Mouse (Mus musculus) CH12.LX (cell line): ENCODE measurements at regions not wholly inside any gene's neighbourhood (a gene's known extent, or its start where the extent isn't known, plus 50 kb on each side); places are given as distances from the start of the nearest gene placed in this dataset.
A peak's percentile ranks its signal among the peaks of the same experiment; 100 is the strongest.

ENCODE experiments used
- DNase-seq: peaks from one replicate; pipeline ENCODE4 v3.0.0-alpha.2; 2013; ENCODE audit errors: extremely low read depth
- H3K27ac ChIP-seq: 2 replicates; pipeline ENCODE4 v1.5.1; 2012; ENCODE audit warnings: low read depth, mild to moderate bottlenecking, control low read depth, moderate library complexity; ENCODE audit not compliant: insufficient read depth
- H3K27me3 ChIP-seq: replicated peaks from 2 replicates; pipeline ENCODE3; 2012; ENCODE audit warnings: inconsistent platforms
- H3K36me3 ChIP-seq, 2 experiments: replicated peaks in 1 of 2; 2 replicates each; pipeline versions ENCODE3 to v1.6.1; 2012; ENCODE audit warnings: inconsistent platforms in 1 of 2, low read length in 1 of 2, mild to moderate bottlenecking in 1 of 2, mixed read lengths in 1 of 2, moderate library complexity in 1 of 2; ENCODE audit not compliant: control insufficient read depth in 1 of 2, insufficient read depth in 1 of 2
- H3K4me1 ChIP-seq, 2 experiments: 2 replicates each; pipeline ENCODE4 v1.6.1; 2012; ENCODE audit warnings: inconsistent platforms in 1 of 2, moderate library complexity in 1 of 2; ENCODE audit not compliant: insufficient read depth in 2 of 2, control insufficient read depth in 1 of 2
- H3K4me2 ChIP-seq: 2 replicates; pipeline ENCODE4 v1.6.1; 2012; ENCODE audit warnings: low read depth, mild to moderate bottlenecking, control low read depth; ENCODE audit not compliant: poor library complexity, insufficient read depth, severe bottlenecking
- H3K4me3 ChIP-seq, 3 experiments: fragments of 150-350 bp in 1 of 3; sonication (generic) in 1 of 3; replicated peaks in 1 of 3; 2 replicates each; pipeline versions ENCODE3 to v1.5.1; 2011 to 2012; ENCODE audit warnings: low read depth in 2 of 3, low read length in 2 of 3, mild to moderate bottlenecking in 2 of 3, moderate library complexity in 2 of 3, control low read depth in 1 of 3, improper control_type of control experiment in 1 of 3, inconsistent platforms in 1 of 3, mixed read lengths in 1 of 3; ENCODE audit not compliant: poor library complexity in 1 of 3
- H3K79me2 ChIP-seq: replicated peaks from 2 replicates; pipeline ENCODE4 v1.6.1; 2012; ENCODE audit warnings: mild to moderate bottlenecking, moderate library complexity; ENCODE audit not compliant: control insufficient read depth, poor library complexity, insufficient read depth, severe bottlenecking; ENCODE audit errors: extremely low read depth
- H3K9ac ChIP-seq: 2 replicates; pipeline ENCODE4 v1.6.1; 2012; ENCODE audit warnings: low read depth, mild to moderate bottlenecking, control low read depth, moderate library complexity; ENCODE audit not compliant: insufficient read depth
- H3K9me3 ChIP-seq: replicated peaks from 2 replicates; pipeline ENCODE3; 2012; ENCODE audit warnings: low read length, inconsistent platforms, mixed read lengths
- BHLHE40 ChIP-seq: IDR thresholded peaks from 2 replicates; pipeline ENCODE4 v1.6.1; 2011; ENCODE audit warnings: mild to moderate bottlenecking, low read depth, low read length, improper control_type of control experiment
- CHD1 ChIP-seq: IDR thresholded peaks from 2 replicates; pipeline ENCODE4 v1.6.1; 2012; ENCODE audit warnings: low read depth, low read length, improper control_type of control experiment, inconsistent platforms
- CHD2 ChIP-seq: IDR thresholded peaks from 2 replicates; pipeline ENCODE4 v1.6.1; 2011; ENCODE audit warnings: low read length, improper control_type of control experiment
- ELF1 ChIP-seq: IDR thresholded peaks from 2 replicates; pipeline ENCODE4 v1.6.1; 2014; ENCODE audit warnings: low read depth, mild to moderate bottlenecking, inconsistent platforms, low read length, improper control_type of control experiment
- EP300 ChIP-seq: IDR thresholded peaks from 2 replicates; pipeline ENCODE4 v1.6.1; 2011; ENCODE audit warnings: low read length, improper control_type of control experiment
- ETS1 ChIP-seq: conservative IDR thresholded peaks from 2 replicates; pipeline ENCODE4 v1.6.1; 2012; ENCODE audit warnings: low read depth, mild to moderate bottlenecking, inconsistent platforms, low read length, improper control_type of control experiment, moderate library complexity
- GABPA ChIP-seq: IDR thresholded peaks from 2 replicates; pipeline ENCODE4 v1.6.1; 2012; ENCODE audit warnings: low read depth, low read length, improper control_type of control experiment, inconsistent platforms; ENCODE audit not compliant: insufficient replicate concordance
- HCFC1 ChIP-seq: IDR thresholded peaks from 2 replicates; pipeline ENCODE4 v1.6.1; 2012; ENCODE audit warnings: low read depth, mild to moderate bottlenecking, inconsistent platforms, low read length, improper control_type of control experiment
- IRF4 ChIP-seq: IDR thresholded peaks from 2 replicates; pipeline ENCODE4 v1.6.1; 2014; ENCODE audit warnings: low read depth, mild to moderate bottlenecking, inconsistent platforms, low read length, improper control_type of control experiment
- JUN ChIP-seq: IDR thresholded peaks from 2 replicates; pipeline ENCODE4 v1.6.1; 2011; ENCODE audit warnings: low read depth, mild to moderate bottlenecking, low read length, improper control_type of control experiment, moderate library complexity; ENCODE audit not compliant: insufficient read depth
- JUND ChIP-seq: conservative IDR thresholded peaks from 2 replicates; pipeline ENCODE4 v1.6.1; 2011; ENCODE audit warnings: low read depth, low read length, improper control_type of control experiment
- MAFK ChIP-seq: IDR thresholded peaks from 2 replicates; pipeline ENCODE4 v1.6.1; 2011; ENCODE audit warnings: low read length, improper control_type of control experiment; ENCODE audit not compliant: insufficient replicate concordance
- MEF2A ChIP-seq: IDR thresholded peaks from 2 replicates; pipeline ENCODE4 v1.6.1; 2014; ENCODE audit warnings: low read depth, mild to moderate bottlenecking, inconsistent platforms, low read length, improper control_type of control experiment, borderline replicate concordance
- PAX5 ChIP-seq: IDR thresholded peaks from 2 replicates; pipeline ENCODE4 v1.6.1; 2012; ENCODE audit warnings: low read length, inconsistent platforms, mixed read lengths
- POLR2A ChIP-seq: IDR thresholded peaks from 2 replicates; pipeline ENCODE4 v1.6.1; 2011; ENCODE audit warnings: low read depth, mild to moderate bottlenecking, improper control_type of control experiment, low read length
- RAD21 ChIP-seq: IDR thresholded peaks from 2 replicates; pipeline ENCODE4 v1.6.1; 2011; ENCODE audit warnings: low read depth, mild to moderate bottlenecking, low read length, improper control_type of control experiment, moderate library complexity
- RCOR1 ChIP-seq: conservative IDR thresholded peaks from 2 replicates; pipeline ENCODE4 v1.6.1; 2012; ENCODE audit warnings: low read depth, mild to moderate bottlenecking, inconsistent platforms, low read length, improper control_type of control experiment
- TCF12 ChIP-seq: IDR thresholded peaks from 2 replicates; pipeline ENCODE4 v1.6.1; 2014; ENCODE audit warnings: low read depth, mild to moderate bottlenecking, inconsistent platforms, low read length, improper control_type of control experiment
- USF1 ChIP-seq: IDR thresholded peaks from 2 replicates; pipeline ENCODE4 v1.6.1; 2014; ENCODE audit warnings: low read depth, mild to moderate bottlenecking, inconsistent platforms, low read length, improper control_type of control experiment
- ZMIZ1 ChIP-seq: IDR thresholded peaks from 2 replicates; pipeline ENCODE4 v1.6.1; 2012; ENCODE audit warnings: low read depth, mild to moderate bottlenecking, inconsistent platforms, low read length, improper control_type of control experiment
- ZNF384 ChIP-seq: IDR thresholded peaks from 2 replicates; pipeline ENCODE4 v1.6.1; 2012; ENCODE audit warnings: low read depth, low read length, improper control_type of control experiment, inconsistent platforms
- dilution Hi-C: fragments of 300-500 bp; cut with MboI; formaldehyde crosslinking; loops from 2 replicates; pipeline ENCODE4 v1.14.3; 2020; ENCODE audit warnings: low sequenced_read_pairs; ENCODE audit not compliant: extremely low pct_unique_long_range_greater_than_20kb, extremely low pct_ligation_motif_present
- in situ Hi-C: fragments of 300-500 bp; cut with MboI; formaldehyde crosslinking; loops from 3 replicates; pipeline ENCODE4 v1.14.3; 2019; ENCODE audit warnings: low sequenced_read_pairs, low pct_ligation_motif_present, low pct_unique_long_range_greater_than_20kb, mixed read lengths

DNA sequence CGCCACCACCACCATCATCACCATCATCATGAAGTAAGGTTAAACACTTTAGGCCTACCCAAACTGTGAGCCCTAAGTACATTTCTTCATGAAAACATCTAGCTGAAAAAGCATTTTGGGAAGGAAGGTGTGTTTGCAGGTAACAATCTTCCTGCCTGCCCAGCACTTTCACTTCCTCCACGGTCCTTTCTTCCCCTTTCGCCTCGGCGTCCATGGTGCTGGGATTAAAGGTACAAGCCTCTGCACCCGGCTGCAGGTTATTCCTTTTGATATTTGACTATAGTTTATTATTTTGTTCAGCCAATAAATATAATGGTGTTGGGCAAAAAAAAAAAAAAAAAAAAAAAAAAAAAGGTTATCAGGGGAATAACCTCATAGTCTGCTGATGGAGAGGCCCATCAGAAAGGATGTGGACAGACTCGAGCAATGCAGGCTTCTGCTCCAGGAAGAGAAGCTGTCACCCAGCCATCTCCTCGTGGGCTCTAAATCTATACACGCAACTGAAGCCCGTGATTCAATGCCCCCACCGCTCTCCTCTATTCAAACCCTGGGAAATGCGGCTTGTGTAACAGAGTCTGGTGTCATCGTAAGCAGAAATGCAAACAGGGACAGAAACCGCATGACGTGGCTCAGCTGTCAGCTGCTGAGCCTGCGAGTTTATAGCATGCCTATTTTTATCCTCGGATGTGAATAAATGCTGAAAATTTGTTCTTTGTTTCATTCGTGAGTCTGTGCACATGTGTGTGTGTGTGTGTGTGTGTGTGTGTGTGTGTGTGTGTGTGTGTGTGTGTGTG, 56.5 kb upstream of the Kras start:
- Histone ChIP-seq H3K9me3 (peaks cover 9% of the 10 kb centered on the region), H3K79me2 (no peaks in the 10 kb centered on the region), H3K9ac (no peak overlapping the region), H3K4me2 (peak overlapping the region; percentile 81), H3K36me3 (no peaks in the 10 kb centered on the region), H3K4me1 (peaks cover 12 to 22% of the 10 kb centered on the region in 2 experiments), H3K27ac (no peak overlapping the region), H3K27me3 (no peaks in the 10 kb centered on the region), H3K4me3 (peak overlapping the region in 2 of 3 experiments; percentile 19 to 33)
- in situ Hi-C loops: no loop called here
- dilution Hi-C loops: no loop called here
- DNase-seq: peak; percentile 80
- TF ChIP-seq TCF12 (0 out of 2 replicates have a peak, but pooled peaks have one; percentile 31), RAD21 (no peak), IRF4 (peak; percentile 78), CHD2 (no peak), EP300 (no peak; the same call in none of the 2 replicates), ETS1 (peak; percentile 93), MEF2A (peak; percentile 88), BHLHE40 (peak; percentile 70), MAFK (peak; percentile 63; the same call in 1 of the 2 replicates), ZNF384 (peak; percentile 83)
- TF ChIP-seq, all 38 proteins: peak for 7

DNA sequence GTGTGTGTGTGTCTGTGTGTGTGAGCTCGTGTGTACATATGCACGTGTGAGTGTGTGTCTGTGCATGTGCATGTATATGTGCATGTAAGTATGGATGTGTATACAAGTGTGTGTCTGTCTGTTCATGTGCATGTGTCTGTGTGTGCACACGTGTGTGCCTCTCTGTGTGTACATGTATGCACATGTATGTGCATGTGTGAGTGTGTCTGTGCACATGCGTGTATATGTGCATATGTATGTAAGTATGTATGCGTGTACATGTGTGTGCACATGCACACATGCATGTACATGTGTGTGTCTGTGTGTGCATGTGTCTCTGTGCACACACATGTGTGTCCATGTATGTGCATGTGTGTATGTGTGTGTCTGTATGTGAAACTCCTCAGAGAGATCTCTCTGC, 55.6 kb upstream of the Kras start:
- H3K4me3 ChIP-seq: peak overlapping the region in 1 of 3 experiments; percentile 35
- dilution Hi-C loops (no loop called here), in situ Hi-C loops (no loop called here)
- no peaks in the 10 kb centered on the region for H3K36me3 ChIP-seq
- no peak overlapping the region for H3K27ac ChIP-seq
- peaks cover 12 to 22% of the 10 kb centered on the region in 2 experiments for H3K4me1 ChIP-seq
- H3K9me3 ChIP-seq: peaks cover 9% of the 10 kb centered on the region
- no peak for TF ChIP-seq USF1
- TF ChIP-seq TCF12: no peak
- no peak for TF ChIP-seq POLR2A
- no peak for TF ChIP-seq HCFC1
- no peak for TF ChIP-seq ELF1
- no peak for TF ChIP-seq PAX5
- no peak for TF ChIP-seq IRF4
- no peak for TF ChIP-seq JUND
- TF ChIP-seq GABPA: no peak
- TF ChIP-seq JUN: no peak
- TF ChIP-seq CHD1: no peak
- TF ChIP-seq RCOR1: no peak
- no peak for TF ChIP-seq CHD2
- no peak for TF ChIP-seq ZMIZ1
- H3K9ac ChIP-seq: no peak overlapping the region
- no peak overlapping the region for H3K4me2 ChIP-seq
- no peak for DNase-seq
- H3K27me3 ChIP-seq: no peaks in the 10 kb centered on the region
- no peaks in the 10 kb centered on the region for H3K79me2 ChIP-seq
